Mouse (Mus musculus) neural tube, embryonic 13.5 days (tissue): ENCODE measurements at regions not wholly inside any gene's neighbourhood (a gene's known extent, or its start where the extent isn't known, plus 50 kb on each side); places are given as distances from the start of the nearest gene placed in this dataset.

Experiments
- ATAC-seq: fragments of 200-750 bp; cut with Nextera tagmentation; 2 replicates; pipeline ENCODE4 v1.8.0; 2017; ENCODE audit warnings: low read depth, mild to moderate bottlenecking, moderate TSS enrichment, moderate library complexity
- H3K27ac ChIP-seq: fragments of 300-500 bp; sonication (generic); replicated peaks from 2 replicates; pipeline ENCODE4 v1.5.1; 2015; ENCODE audit warnings: moderate library complexity, mild to moderate bottlenecking, inconsistent platforms
- H3K27me3 ChIP-seq: fragments of 300-500 bp; sonication (generic); 2 replicates; pipeline ENCODE4 v1.6.1; 2015; ENCODE audit warnings: mild to moderate bottlenecking, inconsistent platforms
- H3K36me3 ChIP-seq: fragments of 300-500 bp; sonication (generic); 2 replicates; pipeline ENCODE4 v1.6.1; 2015; ENCODE audit warnings: mild to moderate bottlenecking, inconsistent platforms
- H3K4me1 ChIP-seq: fragments of 300-500 bp; sonication (generic); replicated peaks from 2 replicates; pipeline ENCODE4 v1.6.1; 2015; ENCODE audit warnings: inconsistent platforms
- H3K4me2 ChIP-seq: fragments of 300-500 bp; sonication (generic); 2 replicates; pipeline ENCODE4 v1.6.1; 2015; ENCODE audit warnings: inconsistent platforms, mild to moderate bottlenecking, moderate library complexity
- H3K4me3 ChIP-seq: fragments of 300-500 bp; sonication (generic); 2 replicates; pipeline ENCODE4 v1.5.1; 2015; ENCODE audit warnings: mild to moderate bottlenecking, inconsistent platforms
- H3K9ac ChIP-seq: fragments of 300-500 bp; sonication (generic); 2 replicates; pipeline ENCODE4 v1.6.1; 2015; ENCODE audit warnings: moderate library complexity, mild to moderate bottlenecking, inconsistent platforms
- H3K9me3 ChIP-seq: fragments of 300-500 bp; sonication (generic); 2 replicates; pipeline ENCODE4 v1.6.1; 2016; ENCODE audit warnings: inconsistent platforms
- WGBS: fragments of 180-500 bp; shearing (Covaris S2); methylation state at CpG from one replicate; pipeline ENCODE4 v1.1.7; 2015; 5-methylcytosine and 5-hydroxymethylcytosine counted together

DNA sequence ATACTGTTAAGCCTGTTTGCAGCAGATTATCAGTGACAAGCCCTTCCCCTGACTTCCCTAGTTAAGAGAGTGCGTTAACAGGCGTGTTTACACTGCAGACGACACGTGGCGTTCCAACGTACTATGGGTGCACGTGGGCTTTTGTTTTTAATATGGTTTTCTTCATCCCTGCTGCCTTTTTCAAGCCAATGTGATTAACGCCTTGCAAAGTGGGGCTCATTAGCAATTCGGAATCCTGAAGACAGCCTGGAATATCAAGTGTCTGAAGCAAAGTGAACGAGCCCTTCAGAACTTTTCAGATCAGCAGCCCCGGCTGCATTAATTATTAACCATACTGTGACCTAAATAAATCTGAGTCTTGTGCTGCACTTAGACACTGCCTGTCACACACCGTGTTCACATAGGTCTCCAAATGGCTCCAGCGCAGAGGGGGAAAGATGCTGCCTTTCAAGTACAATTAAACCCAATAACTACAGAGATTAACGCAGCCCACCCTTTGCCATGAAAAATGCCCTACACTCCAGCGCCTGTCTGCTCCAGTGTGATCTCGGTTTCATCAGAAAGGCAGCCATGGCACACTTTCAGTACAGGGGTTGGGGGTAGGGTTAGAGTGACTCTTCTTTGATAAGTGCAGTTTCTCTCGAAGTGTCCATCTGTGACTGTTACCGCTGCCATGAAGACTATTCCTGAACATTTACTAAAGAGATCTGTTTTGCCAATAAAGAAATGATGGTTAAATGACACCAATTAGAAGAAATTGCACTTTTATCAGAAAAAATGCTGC lies 140.7 kb upstream of the Tcerg1l start:
- Histone ChIP-seq H3K27me3 (no peaks in the 10 kb centered on the region), H3K9ac (no peak overlapping the region), H3K4me2 (no peak overlapping the region), H3K4me3 (no peak overlapping the region), H3K27ac (no peak overlapping the region), H3K36me3 (no peaks in the 10 kb centered on the region), H3K9me3 (no peaks in the 10 kb centered on the region), H3K4me1 (peaks cover 7% of the 10 kb centered on the region; the same call in 1 of the 2 replicates)
- ATAC-seq = no peak
- WGBS = 51% methylated on average over 18 of the region's 18 CpGs

DNA sequence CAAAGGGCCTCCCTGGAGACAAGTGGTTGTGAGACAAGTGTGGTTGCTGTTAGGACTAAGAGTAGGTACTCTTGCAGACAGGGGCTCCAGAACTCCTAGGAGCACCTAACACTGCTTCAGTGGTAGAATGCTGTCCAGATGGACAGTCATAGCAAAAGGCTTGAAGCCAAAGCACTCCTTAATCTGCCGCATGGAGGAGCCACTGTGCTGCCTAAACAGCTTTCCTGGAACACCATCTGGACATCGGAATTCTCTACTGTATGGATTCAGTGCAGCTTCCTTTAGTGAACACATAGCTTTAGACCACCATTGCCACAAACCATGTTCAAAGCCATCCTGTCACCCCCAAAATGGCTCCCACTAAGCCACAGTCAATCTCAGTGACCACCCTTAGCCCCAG lies 128.6 kb upstream of the Tcerg1l start:
- Histone ChIP-seq H3K4me3 (no peak overlapping the region), H3K4me2 (no peak overlapping the region), H3K4me1 (no peaks in the 10 kb centered on the region), H3K27ac (no peak overlapping the region), H3K27me3 (no peaks in the 10 kb centered on the region), H3K36me3 (no peaks in the 10 kb centered on the region), H3K9me3 (no peaks in the 10 kb centered on the region), H3K9ac (no peak overlapping the region)
- 92% methylated on average over 2 of the region's 2 CpGs for WGBS
- no peak for ATAC-seq

DNA sequence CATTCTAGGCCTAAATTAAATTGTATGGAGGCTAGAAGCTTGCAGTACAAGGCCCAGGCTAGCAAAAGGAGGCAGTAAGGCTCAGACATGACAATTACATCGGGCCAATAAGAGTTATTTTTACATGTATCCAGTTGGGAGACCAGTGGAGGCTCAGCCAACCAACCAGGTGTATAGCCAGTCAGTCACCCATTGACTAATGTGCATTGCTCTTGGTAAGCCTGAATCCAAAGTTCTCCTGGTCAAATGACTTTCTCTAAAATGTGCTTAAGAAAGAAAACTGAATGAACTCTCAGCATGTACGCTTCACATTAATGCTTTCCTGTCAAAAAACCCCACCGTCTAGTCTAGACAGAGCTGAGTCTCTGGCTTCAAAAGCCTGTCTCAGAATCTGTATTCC lies 127.4 kb upstream of the Tcerg1l start:
- no peaks in the 10 kb centered on the region for H3K4me1 ChIP-seq
- WGBS = 89% methylated on average over 3 of the region's 3 CpGs
- no peaks in the 10 kb centered on the region for H3K27me3 ChIP-seq
- H3K9ac ChIP-seq = no peak overlapping the region
- H3K36me3 ChIP-seq = no peaks in the 10 kb centered on the region
- ATAC-seq = no peak
- H3K4me2 ChIP-seq = no peak overlapping the region
- no peak overlapping the region for H3K27ac ChIP-seq
- no peak overlapping the region for H3K4me3 ChIP-seq
- H3K9me3 ChIP-seq = no peaks in the 10 kb centered on the region

DNA sequence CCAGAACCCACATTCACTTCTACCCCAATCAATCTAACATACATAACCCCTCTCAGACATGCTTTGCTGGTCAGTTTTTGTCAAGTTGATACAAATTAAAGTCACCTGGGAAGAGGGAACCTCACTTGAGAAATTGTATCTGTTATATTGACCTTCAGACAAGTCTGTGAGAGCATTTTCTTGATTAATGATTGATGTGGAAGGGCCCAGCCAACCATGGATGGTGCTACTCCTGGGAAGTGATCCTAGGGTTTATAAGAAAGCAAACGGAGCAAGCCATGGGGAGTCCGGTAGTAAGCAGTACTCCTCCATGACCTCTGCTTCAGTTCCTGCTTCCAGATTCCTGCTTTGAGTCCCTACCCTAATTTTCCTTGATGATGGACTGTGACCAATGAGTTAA lies 116.6 kb upstream of the Tcerg1l start:
- no peak overlapping the region for H3K4me3 ChIP-seq
- no peaks in the 10 kb centered on the region for H3K9me3 ChIP-seq
- H3K4me1 ChIP-seq = no peaks in the 10 kb centered on the region
- H3K9ac ChIP-seq = no peak overlapping the region
- H3K4me2 ChIP-seq = no peak overlapping the region
- H3K27ac ChIP-seq = no peak overlapping the region
- 90% methylated on average over 2 of the region's 2 CpGs for WGBS
- ATAC-seq = no peak
- no peaks in the 10 kb centered on the region for H3K36me3 ChIP-seq
- H3K27me3 ChIP-seq = no peaks in the 10 kb centered on the region

DNA sequence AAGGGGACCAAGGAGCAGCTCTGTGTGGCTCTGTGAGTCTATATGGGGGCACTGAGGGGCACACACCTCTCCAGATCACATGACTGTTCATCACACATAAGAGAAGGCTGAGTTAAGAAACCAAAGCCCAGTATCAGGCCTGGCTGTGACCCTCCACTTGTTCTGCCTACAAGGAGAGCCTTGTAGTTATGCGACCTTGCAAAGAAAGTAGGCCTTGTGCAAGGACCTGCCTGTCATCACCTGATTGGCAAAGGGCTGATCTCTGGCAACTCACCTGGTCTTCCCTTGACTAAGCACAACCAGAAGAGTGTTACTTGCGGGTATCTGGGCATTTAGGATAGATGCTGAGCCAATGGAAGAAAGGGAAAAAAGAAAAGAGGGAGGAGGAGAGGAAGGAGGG lies 107.7 kb upstream of the Tcerg1l start:
- WGBS = 91% methylated on average over 2 of the region's 2 CpGs
- Histone ChIP-seq H3K9ac (no peak overlapping the region), H3K4me1 (peaks cover 14% of the 10 kb centered on the region; the same call in 1 of the 2 replicates), H3K9me3 (no peaks in the 10 kb centered on the region), H3K4me3 (no peak overlapping the region), H3K27ac (no peak overlapping the region), H3K36me3 (no peaks in the 10 kb centered on the region), H3K27me3 (no peaks in the 10 kb centered on the region), H3K4me2 (no peak overlapping the region)
- ATAC-seq = no peak

DNA sequence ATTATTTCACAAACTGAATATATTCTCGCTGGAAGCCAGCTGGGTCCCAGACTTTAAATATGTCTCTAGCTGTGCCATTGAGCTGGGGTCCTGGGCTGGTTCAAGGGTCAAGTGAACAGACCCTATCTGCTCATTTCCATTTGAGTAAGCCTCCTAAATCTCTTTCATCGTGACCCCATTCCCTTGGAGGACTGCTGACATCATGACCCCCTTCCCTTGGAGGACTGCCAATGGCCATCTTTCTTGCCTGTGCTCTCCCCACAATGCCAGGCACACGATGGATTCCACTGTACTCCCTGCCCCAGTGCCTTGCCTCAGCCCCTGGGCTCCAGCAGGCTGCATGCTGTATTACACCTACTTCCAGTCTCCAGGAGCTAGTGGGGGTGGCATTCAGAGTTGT lies 106.5 kb upstream of the Tcerg1l start:
- H3K4me2 ChIP-seq = no peak overlapping the region
- peaks cover 14% of the 10 kb centered on the region; the same call in 1 of the 2 replicates for H3K4me1 ChIP-seq
- no peak; the same call in 1 of the 2 replicates for ATAC-seq
- 5% methylated on average over 3 of the region's 3 CpGs for WGBS
- no peaks in the 10 kb centered on the region for H3K9me3 ChIP-seq
- no peak overlapping the region for H3K9ac ChIP-seq
- H3K4me3 ChIP-seq = no peak overlapping the region
- no peaks in the 10 kb centered on the region for H3K36me3 ChIP-seq
- no peaks in the 10 kb centered on the region for H3K27me3 ChIP-seq
- H3K27ac ChIP-seq = no peak overlapping the region

DNA sequence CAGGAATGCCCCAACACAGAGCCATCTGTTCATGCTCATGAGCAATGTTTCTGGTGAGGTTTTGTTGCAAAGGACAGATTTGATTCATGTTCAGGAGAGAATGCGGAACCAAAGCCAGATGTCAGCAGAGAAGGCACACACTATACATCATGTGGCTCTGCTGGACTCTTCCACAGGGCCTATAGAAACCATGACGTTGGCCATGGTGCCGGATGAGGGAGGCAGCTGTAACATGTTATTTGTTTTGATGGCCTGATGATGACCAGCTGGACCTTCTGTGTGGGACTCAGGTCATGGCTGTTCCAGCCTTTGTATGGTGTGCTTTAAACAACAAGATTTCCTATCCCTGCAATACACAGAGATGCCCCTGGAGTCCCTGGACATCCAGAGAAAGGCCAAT lies 105.5 kb upstream of the Tcerg1l start:
- 41% methylated on average over 3 of the region's 3 CpGs for WGBS
- Histone ChIP-seq H3K4me1 (peaks cover 14% of the 10 kb centered on the region; the same call in 1 of the 2 replicates), H3K27me3 (no peaks in the 10 kb centered on the region), H3K9ac (no peak overlapping the region), H3K27ac (no peak overlapping the region), H3K4me2 (no peak overlapping the region), H3K36me3 (no peaks in the 10 kb centered on the region), H3K9me3 (no peaks in the 10 kb centered on the region), H3K4me3 (no peak overlapping the region)
- ATAC-seq = no peak

DNA sequence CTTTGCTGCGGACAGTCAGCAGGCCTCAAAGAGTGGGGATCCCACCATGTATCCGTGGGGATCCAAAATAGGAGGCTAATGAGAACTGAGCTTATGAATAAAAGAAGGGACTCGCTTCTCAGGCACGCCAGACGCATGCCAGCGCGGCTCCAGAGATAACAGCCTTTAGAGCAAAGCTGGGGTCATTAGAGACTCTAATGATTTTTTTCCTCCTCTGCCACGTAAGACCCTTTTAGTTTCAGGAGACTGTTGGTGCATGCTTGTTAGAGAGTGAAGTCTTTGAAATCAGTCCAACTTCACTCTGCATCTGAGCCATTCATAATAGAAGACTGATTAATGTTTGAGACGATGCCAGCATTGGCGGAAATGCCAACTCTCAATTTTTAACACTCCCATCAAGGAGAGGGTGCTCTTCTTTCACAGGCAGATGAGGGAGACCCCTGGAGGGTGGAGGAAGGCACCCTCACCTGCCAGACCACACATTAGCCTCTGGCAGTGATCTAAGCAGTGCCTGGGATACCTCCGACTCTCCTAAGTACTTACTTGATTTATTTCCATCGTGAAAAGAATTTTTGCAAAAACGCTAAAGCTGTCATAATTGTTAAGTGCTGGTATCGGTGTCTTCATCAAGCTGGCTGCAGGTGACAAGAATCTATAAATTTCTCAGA lies 104.0 kb upstream of the Tcerg1l start:
- Histone ChIP-seq H3K9ac (no peak overlapping the region), H3K27me3 (no peaks in the 10 kb centered on the region), H3K4me2 (no peak overlapping the region), H3K4me3 (no peak overlapping the region), H3K4me1 (peaks cover 14% of the 10 kb centered on the region; the same call in 1 of the 2 replicates), H3K36me3 (no peaks in the 10 kb centered on the region), H3K9me3 (no peaks in the 10 kb centered on the region), H3K27ac (no peak overlapping the region)
- WGBS = 59% methylated on average over 14 of the region's 14 CpGs
- no peak for ATAC-seq

DNA sequence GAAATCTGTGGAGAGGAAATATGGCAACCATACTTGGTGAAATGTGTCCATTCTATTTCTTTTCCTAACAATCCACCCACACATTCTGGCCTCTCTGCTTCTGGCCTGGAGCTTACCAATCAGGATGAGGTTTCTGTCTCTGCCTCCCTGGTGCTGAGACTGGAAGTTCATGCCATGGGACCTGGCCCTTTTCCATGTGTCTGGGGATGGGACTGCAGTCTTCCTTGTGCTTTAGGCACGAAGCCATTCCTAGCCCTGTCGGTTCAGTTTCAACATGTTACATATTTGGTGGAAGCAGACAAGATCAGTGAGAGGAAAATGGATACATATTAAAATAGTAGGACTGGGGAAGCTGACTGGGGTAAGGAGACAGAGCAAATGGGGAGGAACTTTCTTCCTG lies 100.2 kb upstream of the Tcerg1l start:
- Histone ChIP-seq H3K9ac (no peak overlapping the region), H3K27me3 (no peaks in the 10 kb centered on the region), H3K36me3 (no peaks in the 10 kb centered on the region), H3K4me3 (no peak overlapping the region), H3K27ac (no peak overlapping the region), H3K9me3 (no peaks in the 10 kb centered on the region), H3K4me2 (no peak overlapping the region), H3K4me1 (peaks cover 16% of the 10 kb centered on the region)
- ATAC-seq = no peak
- WGBS = 76% methylated on average over 2 of the region's 2 CpGs

DNA sequence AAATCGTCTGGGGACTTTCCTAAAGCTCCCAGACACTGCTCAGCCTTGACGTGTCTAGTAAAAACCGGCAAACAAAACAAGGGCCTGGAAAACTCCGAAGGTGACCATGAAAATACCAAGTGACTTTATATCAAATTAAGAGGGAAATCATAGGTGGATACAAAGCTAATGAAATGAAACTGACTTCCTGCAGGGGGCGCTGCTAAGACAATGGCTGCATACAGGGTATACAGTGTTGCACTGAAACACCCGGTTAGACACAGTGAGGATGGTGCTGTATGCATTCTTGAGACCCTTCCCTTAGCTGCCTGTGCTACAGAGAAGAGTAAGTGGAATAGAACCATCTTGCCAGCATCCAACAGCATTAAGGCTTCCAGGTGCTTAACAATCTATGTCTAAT lies 99.7 kb upstream of the Tcerg1l start:
- H3K9ac ChIP-seq = no peak overlapping the region
- no peak overlapping the region for H3K27ac ChIP-seq
- H3K4me3 ChIP-seq = no peak overlapping the region
- H3K4me1 ChIP-seq = peaks cover 16% of the 10 kb centered on the region
- H3K9me3 ChIP-seq = no peaks in the 10 kb centered on the region
- no peaks in the 10 kb centered on the region for H3K36me3 ChIP-seq
- WGBS = 57% methylated on average over 6 of the region's 6 CpGs
- no peak for ATAC-seq
- H3K4me2 ChIP-seq = no peak overlapping the region
- no peaks in the 10 kb centered on the region for H3K27me3 ChIP-seq

DNA sequence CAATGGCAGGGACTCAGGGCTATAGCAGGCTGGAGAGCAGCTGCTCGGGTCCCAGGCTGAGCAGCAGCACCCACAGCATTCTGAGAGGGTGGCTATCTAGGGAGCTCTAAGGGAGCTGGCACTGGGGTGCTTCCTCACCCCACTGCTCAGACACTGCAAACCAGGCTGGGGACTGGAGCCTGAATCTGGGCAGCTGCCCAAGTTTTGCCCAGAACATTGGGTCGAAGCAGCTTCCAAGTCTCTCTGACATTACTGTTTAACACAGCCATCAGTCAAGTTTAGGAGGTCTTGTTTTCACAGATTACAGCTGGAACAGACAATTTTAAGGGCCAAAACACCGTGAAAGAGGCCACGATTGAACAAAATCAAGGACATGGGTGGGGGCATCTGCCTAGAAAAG lies 96.1 kb upstream of the Tcerg1l start:
- Histone ChIP-seq H3K36me3 (no peaks in the 10 kb centered on the region), H3K9ac (no peak overlapping the region), H3K4me1 (peaks cover 8% of the 10 kb centered on the region; the same call in 1 of the 2 replicates), H3K4me3 (no peak overlapping the region), H3K9me3 (no peaks in the 10 kb centered on the region), H3K4me2 (no peak overlapping the region), H3K27ac (no peak overlapping the region), H3K27me3 (no peaks in the 10 kb centered on the region)
- no peak for ATAC-seq
- WGBS = 60% methylated on average over 4 of the region's 4 CpGs

DNA sequence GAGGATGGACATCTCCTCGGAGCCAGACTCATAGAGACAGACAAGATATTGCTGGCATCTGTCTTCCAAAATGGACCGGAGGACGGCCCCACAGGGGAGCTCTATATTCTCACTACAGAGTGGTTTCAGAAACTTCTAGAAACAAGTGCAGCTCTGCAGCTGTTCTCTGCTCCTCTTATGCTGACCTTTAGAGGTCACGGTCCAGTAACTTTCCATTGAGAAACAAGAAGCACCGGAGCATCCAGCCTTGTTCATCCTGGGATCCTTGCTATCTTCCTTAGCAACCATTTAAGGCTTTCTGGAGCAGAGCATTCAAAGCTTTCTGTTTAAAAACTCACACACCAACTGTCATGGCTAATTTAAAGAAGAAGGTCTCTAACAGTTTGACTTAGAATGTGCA lies 94.7 kb upstream of the Tcerg1l start:
- Histone ChIP-seq H3K4me1 (peaks cover 8% of the 10 kb centered on the region; the same call in 1 of the 2 replicates), H3K27me3 (no peaks in the 10 kb centered on the region), H3K9ac (no peak overlapping the region), H3K27ac (no peak overlapping the region), H3K4me3 (no peak overlapping the region), H3K9me3 (no peaks in the 10 kb centered on the region; the same call in 1 of the 2 replicates), H3K36me3 (no peaks in the 10 kb centered on the region), H3K4me2 (no peak overlapping the region)
- no peak for ATAC-seq
- 74% methylated on average over 5 of the region's 5 CpGs for WGBS
